Mouse (Mus musculus) G1E (cell line): ENCODE measurements around the gene Cdh15.

Source experiments
- CTCF ChIP-seq: IDR thresholded peaks from 2 replicates; pipeline ENCODE4 v1.5.1; 2012; ENCODE audit warnings: low read depth, low read length, inconsistent platforms, mixed read lengths
- GATA1 ChIP-seq: IDR thresholded peaks from 2 replicates; pipeline ENCODE4 v1.6.1; 2012; ENCODE audit warnings: borderline replicate concordance, low read length, inconsistent platforms, mixed read lengths

DNA sequence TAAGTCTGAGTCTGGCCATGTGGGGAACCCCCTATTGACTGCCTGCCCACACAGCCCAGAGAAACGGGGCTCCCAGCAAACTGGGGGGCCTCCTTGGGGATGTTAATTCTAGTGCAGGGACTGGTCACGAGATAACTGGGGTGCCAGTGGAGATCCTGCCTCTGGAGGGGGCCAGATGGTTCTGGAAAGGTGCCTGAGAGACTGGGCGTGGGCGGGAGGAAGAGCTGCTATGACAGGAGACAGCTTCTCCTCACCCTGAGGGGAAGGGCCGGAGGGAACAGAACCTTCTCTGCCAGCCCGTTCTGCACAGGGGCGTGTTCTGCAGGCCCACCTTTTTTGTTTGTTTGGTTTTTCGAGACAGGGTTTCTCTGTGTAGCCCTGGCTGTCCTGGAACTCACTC, 18.5 kb downstream of the Cdh15 start:
- TF ChIP-seq GATA1 (no peak), CTCF (no peak)
